Mouse (Mus musculus) adrenal gland, adult (tissue): ENCODE results near the gene Casp7.

Experiments used
- DNase-seq, 2 experiments: peaks; one replicate each; pipeline ENCODE4 v3.0.0; 2022 to 2023; ENCODE audit warnings: low spot score in 1 of 2; ENCODE audit not compliant: inconsistent age in 2 of 2

Gene Casp7

DNA sequence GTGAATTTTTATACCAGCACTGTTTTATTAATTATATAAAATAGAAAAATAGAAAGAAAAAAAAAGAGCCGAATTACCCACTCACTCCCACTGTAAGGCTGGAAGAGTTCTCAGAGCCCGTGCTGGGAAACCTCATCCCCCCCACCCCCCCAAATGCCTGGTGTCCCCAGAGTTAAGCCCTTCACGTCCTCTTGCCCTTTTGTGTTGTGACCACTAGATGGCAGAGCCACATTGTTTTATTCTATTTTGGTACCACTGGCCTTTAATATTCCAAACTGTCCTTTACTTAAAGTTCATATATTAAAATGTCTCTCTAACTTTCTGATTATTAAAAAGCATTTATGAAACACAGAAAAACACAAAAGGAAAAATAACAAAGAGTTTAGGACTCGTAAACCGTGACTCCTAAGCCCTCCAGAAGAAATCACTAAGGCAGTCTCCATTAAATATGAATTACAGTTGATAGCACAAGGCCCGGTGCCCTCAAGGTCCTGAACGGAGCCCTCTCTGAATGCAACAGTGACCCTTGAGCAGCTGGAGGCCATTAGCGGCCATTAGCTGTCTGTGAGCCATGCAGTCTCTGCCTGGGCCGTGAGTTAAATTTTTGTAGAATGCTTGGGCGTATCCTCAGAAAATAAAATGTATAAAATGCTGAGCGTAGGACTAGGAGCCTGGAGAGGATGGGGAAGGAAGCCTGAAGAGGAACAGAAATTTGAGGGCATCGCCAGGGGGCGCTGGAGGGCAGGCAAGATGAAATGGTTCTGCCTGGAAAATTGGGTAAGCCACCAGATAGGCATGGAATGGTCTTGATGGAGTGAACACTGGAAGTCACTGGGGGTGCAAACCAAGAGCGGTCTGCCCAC lies 25.8 kb downstream of the Casp7 start:
- DNase-seq: peak; percentile 84 to 95

DNA sequence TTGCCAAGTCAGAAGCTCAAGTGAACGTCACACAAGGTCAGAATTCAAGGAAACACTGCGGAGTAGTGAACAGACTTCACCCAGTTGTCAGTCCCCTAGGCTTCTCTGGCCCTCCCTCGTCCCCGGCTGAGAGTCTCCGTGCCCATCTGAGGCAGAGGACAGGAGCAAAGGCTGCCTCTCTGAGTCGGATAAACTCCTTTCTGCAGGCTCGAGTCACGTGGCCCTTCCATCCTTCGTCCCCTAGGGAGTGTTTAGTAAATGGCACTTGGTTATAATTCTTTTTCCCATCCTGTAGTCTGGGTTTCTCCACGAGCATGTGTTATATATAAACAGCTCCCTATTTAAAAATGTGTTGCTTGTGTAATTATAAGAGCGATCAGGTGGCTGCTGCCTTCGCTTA lies 26.4 kb downstream of the Casp7 start:
- DNase-seq: no peak

DNA sequence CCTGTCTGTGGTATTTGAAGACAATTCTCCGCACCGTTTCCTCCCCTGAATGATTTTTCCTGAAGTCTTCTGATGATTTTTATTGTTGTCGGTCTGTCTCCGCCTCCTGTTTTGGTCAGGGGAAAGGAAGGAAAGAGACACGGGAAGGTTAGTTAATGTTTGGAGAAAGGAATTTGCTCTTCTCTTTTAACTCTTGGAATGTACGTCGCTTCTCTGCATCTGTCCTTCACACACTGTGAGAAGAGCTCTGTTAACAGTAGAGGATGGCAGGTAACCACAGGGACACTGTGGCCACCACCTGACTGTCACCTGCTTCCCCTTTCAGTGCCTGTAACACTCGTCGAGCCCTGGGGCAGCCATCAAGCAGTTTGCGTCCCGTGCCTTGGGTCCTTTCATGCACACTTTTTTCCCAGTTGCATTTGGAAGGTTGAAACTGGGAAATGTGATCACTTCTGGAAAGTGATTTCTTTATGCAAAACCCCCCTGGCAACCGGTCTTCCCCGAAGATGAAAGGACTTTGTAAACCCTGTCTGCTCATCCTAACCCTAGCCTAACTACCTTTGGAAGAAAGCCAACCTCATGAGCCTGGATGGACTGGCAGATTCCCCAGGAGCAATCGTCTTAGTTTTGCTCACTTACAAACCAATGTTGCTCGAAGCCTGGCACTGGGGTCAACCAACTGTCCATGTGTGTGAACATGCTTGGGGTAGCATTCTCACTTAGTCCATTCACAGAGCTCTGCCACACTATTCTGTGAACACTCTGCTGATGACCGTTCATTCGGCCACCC lies 27.9 kb downstream of the Casp7 start:
- no peak for DNase-seq

DNA sequence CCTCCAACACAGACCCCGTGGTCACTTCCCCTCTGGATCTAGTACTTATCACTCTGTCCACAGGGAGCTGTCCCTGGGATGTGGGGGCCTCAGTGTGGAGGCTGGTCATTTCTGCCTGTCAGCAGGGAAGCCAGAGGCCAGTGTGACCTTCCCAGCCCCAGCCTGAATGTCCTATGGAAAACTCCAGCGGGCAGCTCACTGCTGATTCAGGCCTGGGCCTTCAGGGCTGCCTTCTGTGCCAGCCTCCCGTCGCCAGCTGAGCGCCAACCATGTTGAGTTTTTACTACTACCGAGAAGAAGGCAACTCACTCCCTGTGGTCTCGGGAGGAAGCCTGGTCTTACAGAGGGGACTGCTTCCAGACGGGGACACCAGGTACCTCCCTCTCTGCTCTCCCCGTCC lies 28.6 kb downstream of the Casp7 start:
- peak in 1 of 2 experiments; percentile 61 for DNase-seq

DNA sequence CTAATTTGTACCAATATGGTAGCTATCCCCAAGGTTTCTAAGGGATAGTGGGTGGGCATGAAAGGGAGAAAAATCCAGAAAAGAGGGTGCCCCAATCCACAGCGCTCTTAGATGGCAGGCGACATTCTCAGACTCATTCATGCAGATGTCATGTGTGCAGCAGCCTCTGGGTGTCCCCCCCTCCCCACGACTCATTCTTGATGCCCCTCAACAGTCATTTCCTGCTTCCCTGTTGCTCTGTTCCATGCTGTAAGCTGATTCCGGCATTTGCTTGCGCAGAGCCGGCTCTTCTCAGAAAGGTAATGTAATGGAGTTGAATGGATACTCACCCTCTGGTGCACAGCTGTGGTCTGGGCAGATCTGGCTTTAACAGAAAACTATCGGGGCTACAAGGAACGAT lies 33.4 kb downstream of the Casp7 start:
- no peak for DNase-seq

DNA sequence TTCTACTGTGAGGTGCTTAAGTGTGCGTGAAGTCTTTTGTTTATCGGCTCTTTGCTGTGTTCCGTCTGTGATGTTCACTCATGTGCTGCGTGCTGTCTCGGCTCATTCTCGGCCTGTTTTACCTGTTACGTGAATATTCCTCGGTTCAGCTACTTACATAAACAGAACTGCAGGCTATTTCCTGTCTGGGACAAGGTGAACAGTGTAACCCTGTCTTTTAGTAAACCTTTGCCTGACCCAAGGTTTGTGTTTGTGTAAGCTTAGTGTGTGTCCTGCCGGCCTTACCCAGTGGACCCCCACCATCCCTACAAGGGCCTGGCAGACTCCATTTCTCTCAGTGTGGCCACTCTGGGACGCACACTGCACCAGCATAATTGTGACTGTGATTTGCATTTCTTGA lies 35.8 kb downstream of the Casp7 start:
- DNase-seq: no peak

DNA sequence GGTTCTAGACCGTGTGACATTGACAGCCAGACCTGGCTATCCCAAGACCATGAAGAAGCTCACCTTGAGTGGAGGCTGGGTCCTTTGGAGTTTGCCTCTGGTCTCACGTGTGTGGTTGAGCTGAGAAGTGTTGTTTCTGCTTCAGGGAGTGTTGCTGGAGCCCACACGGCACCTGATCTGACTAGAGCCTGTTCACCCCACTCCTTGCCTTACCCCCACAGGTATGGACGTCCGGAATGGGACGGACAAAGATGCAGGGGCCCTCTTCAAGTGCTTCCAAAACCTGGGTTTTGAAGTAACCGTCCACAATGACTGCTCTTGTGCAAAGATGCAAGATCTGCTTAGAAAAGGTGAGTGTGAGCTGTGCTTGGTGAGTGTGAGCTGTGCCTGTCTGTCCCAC lies 36.7 kb downstream of the Casp7 start:
- no peak for DNase-seq

DNA sequence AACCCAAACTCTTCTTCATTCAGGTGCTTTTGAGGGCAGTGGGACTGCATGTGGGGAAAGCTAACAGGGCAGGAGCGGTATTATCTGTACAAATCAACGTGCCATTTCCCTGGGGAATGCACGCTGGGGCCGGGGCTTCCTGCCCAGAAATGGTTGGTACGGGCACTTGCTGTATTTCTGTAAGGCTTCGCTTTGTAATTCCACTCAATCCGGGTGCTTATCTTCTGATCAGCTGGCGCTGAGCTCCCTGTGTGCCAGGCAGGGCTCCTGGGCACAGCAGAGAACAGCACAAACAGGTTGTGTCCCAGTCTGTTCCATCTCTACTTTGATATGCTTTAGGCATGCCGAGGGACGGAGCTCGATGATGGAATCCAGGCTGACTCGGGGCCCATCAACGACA lies 39.5 kb downstream of the Casp7 start:
- no peak for DNase-seq

DNA sequence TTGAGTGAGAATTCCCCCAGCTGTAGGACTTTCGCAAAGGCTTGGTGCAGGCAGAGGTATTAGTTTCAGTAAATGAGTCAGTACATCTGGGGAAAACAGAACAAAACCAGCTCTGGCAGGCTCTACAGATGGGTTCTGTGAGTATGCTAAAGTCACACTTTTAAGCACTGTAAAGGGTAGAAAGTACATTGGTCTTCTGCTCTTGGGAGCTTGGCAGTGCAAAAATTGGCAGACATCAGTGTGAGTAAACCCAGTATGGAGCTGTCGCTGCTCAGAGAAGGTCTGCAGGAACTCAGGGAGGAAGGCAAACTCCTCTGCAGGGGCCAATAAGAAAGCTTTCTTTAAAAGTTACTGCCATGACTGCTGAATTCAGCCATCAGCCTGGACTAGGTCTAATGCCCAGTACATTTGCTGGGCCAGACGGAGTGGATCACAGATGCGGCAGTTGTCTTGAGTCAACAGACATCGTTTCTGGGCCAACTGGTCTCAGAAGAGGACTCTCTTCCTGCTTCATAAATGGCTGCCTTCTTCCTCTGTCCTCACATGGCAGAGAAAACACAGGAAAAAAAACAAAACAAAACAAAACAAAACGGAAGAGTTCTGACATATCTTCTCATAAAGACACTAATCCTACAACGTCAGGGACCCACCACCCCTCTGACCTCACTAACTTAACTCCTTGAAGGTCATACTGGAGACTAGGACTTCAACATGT lies 41.6 kb downstream of the Casp7 start:
- DNase-seq: no peak

DNA sequence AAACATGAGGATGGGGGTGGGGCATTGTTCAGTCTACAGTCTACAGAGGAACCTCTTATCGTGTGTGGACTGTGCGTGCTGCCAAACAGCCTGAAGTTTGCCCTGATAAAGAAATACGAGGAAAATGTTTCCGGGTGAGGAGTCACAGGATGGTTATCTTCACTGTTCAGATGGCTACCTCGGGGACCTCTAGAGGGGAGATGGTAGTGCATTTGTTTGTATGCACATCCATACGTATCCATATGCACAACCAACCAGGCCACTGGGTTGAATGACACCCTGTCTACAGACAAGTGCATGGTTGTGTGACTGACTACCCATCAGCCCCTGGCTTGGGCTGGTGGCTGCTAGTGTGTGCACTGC lies 42.1 kb downstream of the Casp7 start:
- DNase-seq: no peak

DNA sequence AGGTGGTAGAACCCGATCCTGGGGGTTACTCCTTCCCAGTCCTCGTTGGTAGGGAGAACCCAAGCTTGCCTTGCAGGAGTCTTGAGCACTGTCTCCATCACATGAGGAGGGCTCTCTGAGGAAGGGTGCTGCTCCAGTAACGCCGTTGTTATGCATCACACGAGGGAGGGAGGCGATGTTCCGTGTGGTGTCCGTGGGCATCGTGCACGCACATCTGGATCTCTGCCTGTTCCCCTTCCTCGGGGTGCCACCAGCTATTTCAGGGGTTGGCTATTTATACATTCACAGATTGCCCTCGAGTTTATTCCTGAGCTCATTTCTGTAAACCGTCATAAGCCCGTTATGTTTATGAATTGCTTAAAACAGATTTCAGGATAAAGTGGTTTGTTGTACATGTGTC lies 46.5 kb downstream of the Casp7 start:
- no peak for DNase-seq

DNA sequence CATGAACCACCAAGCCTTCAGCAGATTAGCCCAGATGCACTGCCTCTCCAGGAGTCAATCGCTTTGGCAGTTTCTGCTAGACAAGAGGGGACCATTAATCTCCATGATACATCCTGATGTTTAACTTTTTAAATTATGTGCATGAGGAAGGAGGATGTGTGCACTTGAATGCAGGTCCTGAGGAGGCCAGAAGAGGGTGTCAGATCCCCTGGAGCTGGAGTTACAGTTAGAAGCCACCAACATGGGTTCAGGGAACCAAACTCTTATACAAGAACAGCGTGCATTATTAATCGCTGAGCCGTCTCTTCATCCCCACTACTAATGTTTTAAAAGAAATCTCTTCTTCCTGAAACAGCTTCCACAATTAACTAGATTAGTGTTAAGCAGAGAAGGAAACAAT lies 51.9 kb downstream of the Casp7 start:
- no peak for DNase-seq

DNA sequence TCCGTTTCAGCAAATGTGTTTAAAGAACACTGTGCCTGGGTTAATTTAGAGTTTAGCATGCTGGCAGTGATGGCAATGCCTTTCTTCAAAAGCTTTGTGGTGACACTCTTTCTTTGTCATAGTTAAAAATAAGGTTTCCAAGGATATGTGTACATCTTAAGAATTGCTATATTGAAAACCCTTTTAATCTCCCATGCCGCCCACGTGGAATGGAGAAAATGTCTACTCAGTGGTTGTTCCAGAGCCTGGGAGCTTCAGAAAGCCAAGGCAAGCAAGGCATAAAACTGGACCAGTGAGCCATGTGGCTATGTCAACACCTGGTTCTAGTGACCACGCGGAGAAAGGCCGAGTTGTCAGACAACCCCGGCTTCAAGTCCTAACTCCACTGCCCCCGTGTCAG lies 52.6 kb downstream of the Casp7 start:
- DNase-seq: no peak

DNA sequence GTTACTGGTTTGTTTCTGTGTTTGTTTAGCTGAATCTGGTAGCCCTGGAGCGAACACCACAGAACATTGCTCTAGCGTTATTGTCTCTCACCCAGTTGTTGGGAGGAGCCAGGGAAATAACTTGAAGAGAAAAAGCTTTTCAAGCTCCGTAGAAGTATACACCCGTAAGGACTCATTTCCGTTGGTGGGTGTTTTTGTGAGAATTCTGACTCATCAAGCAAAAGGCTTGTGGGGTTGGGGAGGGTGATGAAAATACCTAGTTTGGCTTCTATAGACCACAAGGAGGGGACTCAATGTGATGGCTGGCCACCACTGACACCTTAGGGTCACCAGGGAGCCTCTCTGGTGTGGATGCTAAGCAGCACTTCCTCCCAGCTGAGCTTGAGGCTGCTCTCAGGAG lies 54.0 kb downstream of the Casp7 start:
- no peak for DNase-seq

DNA sequence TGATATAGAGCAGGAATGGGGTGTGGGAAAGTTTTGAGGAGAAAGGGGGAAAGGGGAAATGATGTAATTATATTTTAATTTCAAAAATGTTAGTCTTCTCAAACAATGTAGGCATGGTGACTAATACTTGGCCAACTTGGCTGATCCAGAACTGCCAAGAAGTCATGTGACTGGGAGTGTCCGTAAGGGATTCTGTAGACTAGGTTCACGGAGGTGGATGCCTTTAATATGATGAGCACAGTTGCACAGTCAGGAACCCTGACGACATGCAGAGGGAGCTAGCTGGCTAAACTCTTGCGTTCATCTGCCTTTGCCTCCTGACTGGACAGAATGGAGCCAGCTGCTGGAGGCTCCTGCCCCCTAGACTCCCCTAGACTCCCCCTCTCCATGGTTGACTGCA lies 54.9 kb downstream of the Casp7 start:
- DNase-seq: no peak

DNA sequence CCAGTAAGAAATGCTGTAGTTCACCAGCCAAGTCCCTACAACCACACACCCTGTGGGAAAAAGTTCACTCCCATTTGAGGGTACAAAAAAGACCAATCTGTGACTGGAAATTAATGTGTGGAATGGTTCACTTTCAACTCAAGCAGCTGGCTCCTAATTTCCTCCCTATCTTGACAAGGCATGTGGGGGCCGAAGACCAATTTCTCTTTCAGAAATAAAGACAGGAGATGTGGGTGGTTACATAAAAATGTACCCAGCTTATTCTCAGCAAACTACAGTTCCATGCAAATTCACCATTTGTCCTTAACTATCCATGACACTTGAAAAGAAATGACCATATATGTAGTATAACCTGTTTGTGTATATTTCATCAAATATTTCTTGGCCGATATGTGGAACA lies 55.5 kb downstream of the Casp7 start:
- no peak for DNase-seq

DNA sequence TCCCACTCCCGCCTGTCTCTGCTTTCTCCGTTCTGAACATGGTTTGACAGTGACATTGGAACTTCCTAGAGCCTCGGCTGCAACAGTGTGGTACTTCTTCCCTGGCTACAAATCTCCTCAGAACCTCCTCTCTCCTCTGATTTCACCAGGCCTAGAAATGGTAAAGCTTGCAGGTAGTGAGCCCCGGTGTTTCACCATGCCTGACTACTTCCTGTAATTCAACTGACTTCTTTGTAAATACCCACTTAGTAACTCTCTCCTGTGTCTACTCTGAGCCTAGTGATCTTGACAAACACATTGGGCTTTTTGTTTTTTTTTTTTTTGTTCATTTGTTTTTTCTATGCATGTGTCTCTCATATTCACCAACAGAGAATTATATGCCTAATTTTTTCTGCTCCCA lies 57.9 kb downstream of the Casp7 start:
- DNase-seq: no peak

DNA sequence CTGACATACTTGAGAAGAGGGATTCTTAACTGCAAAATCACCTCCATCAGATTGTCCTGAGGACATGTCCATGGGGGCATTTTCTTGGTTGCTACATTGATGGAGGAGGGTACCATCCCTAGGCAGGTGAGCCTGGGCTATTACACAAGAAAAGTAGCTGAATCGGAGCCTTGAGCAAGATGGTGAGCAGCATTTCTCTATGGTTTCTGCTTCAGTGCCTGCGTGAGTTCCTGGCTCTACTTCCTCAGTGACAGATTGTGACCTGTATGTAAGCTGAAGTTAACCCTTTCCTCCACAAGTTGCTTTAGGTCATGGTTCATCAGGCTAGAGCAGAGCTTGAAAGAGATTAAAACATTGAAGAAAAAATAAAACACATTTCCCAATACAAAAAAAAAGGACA lies 58.4 kb downstream of the Casp7 start:
- no peak for DNase-seq

DNA sequence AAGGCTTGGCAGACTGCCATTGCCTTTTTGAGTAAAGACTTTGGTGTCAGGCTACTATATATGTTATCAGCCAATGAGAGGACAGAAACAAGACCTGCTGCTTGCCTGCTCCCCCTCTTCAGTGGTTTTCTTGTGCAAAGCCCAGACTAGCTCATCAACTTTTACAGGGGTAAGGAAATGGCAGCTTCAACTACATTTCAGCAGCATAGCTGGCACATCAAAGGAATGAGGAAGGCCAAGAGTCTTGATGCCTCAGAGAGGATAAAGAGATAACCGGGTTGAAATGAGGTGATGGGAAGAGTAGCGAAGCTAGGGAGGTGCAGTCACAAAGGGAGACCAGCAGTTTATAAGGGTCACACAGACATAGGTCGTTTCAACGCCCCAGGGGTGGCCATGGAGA lies 60.6 kb downstream of the Casp7 start:
- no peak for DNase-seq

DNA sequence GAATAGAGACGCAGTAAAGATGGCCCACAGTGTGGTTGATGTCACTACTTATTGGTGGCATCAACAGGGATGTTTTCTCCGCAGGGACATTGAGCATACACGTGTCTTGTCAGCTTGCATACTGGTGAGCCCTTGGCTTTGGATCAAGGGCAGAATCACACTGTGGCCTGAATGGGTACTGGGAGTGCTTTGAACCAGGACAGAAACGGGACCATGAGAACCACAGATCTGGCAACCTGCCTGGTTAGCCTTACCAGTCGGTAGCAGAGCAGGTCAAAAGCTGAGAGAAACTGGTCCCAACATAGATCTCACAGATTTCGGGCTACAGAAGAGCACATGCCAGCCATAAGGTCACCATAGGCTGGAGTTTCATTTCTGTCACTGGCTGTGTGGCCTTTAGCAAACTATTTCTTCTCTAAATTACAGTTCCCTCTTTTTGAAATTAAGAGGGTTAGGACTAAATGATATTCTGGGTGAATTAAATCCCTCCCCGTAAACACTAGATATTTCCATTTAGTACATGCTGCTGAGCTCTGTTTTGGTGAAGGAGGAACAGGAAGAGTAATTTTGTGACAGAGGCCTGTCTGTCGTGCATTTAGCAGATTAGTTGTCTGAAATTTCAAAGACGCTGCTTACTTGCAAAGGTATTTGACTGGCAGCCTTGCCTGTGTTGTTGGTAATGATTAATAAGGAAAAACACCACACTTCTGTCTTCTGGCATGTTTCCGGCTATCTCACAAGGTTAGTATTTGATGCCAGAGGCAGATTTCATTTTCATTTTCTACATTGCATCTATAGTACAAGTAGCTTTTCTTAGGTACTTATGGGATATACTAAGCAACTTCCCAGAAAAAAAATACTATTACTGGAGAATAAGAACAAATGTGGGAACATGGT lies 62.5 kb downstream of the Casp7 start:
- DNase-seq: peak; percentile 66 to 84

DNA sequence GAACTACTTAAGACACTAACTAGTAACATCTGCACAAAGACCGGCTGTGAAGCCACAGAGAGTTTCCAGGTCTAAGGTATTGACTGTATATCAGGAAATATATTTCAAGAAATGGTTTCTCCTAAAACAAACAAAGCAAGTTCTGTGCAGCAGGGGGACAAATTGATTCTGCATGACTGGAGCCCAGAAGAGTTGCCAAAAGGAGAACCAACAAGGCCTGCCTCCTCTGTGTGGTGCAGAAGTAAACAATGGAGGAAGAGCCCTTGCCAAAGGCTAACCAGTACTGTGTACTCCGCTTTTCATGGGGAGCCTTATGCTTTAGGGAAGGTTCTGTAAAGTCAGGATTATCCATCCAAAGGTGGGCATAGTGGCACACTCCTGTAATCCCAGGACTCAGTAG lies 63.3 kb downstream of the Casp7 start:
- no peak for DNase-seq
